In genomic region chr1:118994482-118995105, GRCm38 (mm10) we compare ENCODE assay signal across 12 mouse cellular contexts.
"Had no signal": no experiment of that assay in that cellular context is flagged by ENCODE, and none has a peak within 500 bp of the region (broad histone marks: within the 10 kb centered on the region; RNA-seq: fewer than 3 reads in every experiment).

No protein-coding gene starts in this region.

- H3K4me3 ChIP-seq: limb, embryonic 15.5 days; liver, embryonic 12.5 days; midbrain, embryonic 12.5 days; stomach, embryonic 15.5 days had no signal

- H3K36me3 ChIP-seq: liver, embryonic 12.5 days; stomach, embryonic 15.5 days had no signal

- H3K9ac ChIP-seq: limb, embryonic 15.5 days; liver, embryonic 12.5 days; lung, embryonic 14.5 days; midbrain, embryonic 12.5 days; stomach, embryonic 15.5 days had no signal

- H3K4me1 ChIP-seq: liver, embryonic 12.5 days; midbrain, embryonic 12.5 days; stomach, embryonic 15.5 days had no signal

- ATAC-seq: liver, embryonic 12.5 days; midbrain, embryonic 16.5 days had no signal

- H3K27ac ChIP-seq: limb, embryonic 15.5 days; liver, embryonic 12.5 days; midbrain, embryonic 12.5 days; stomach, embryonic 15.5 days had no signal

- H3K4me2 ChIP-seq: limb, embryonic 15.5 days; liver, embryonic 12.5 days; lung, embryonic 14.5 days; midbrain, embryonic 12.5 days; stomach, embryonic 15.5 days had no signal

- H3K9me3 ChIP-seq: limb, embryonic 15.5 days; liver, embryonic 12.5 days; midbrain, embryonic 12.5 days; stomach, embryonic 15.5 days had no signal

- H3K27me3 ChIP-seq: limb, embryonic 15.5 days; liver, embryonic 12.5 days; midbrain, embryonic 12.5 days; stomach, embryonic 15.5 days had no signal

- DNase-seq: kidney, adult 11 months; layer of hippocampus, adult 9-11 months; layer of hippocampus, postnatal 36 days; lung, postnatal 4 days; retina, postnatal 1 day; thymus, postnatal 36 days had no signal
